ENCODE assay signal across 7 mouse cellular contexts in the genomic region with DNA sequence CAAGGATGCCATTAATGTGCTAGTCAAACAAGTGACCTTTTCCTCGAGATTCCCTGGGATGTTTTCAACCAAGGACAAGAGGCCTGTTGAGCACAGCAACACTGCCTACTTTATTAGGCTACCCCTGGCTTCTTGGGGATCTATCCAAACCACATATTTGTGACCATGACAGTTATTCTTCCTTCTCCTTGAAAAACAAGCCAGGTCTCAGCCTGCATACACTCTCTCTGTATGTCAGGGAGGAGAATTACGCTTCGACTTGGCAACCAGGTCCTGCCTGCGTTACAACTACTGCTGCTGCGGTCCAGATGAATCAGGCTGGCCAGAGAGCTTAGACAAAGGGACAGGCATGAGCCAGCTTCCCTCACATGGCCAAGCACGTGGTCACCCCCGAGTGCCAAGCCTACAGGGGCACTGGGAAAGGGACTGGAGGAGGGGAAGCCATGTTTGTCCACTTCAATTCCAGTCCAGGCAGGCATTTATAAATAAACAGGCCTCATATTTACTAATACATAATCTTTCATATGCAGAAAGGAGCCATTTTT.
DNase-seq lines count a peak whose midpoint lies in the region; TF ChIP-seq lines count a peak whose summit lies in the region.

No protein-coding gene starts in this region.

- H3K4me3 ChIP-seq in lung, adult 2 months (replicated peaks; ENCODE audit: extremely low read depth, low read depth, low read length), result no peak overlapping the region
- H3K4me3 ChIP-seq in thymus, adult 2 months (ENCODE audit: control insufficient read depth, insufficient read depth, low read length), result no peak overlapping the region

- H3K36me3 ChIP-seq in thymus, adult 2 months (ENCODE audit: control insufficient read depth, insufficient read depth, low read length), result no peaks in the 10 kb centered on the region

- intact Hi-C loops in heart, postnatal 36 days (cut with DNase I), result no loop called here
- intact Hi-C loops in left cerebral cortex, postnatal 36 days (cut with DNase I), result no loop called here

- H3K27me3 ChIP-seq in thymus, adult 2 months (ENCODE audit: control insufficient read depth, insufficient read depth, low read length), result no peaks in the 10 kb centered on the region

- no peaks in the 10 kb centered on the region for H3K4me1 ChIP-seq in lung, adult 2 months (ENCODE audit: control insufficient read depth, insufficient read depth, low read length)
- H3K4me1 ChIP-seq in thymus, adult 2 months (replicated peaks; ENCODE audit: control insufficient read depth, insufficient read depth, low read length), result no peaks in the 10 kb centered on the region

- H3K27ac ChIP-seq in thymus, adult 2 months (ENCODE audit: control insufficient read depth, insufficient read depth, low read length), result no peak overlapping the region

- WGBS in lung, adult 2 months, result 68% methylated on average over 7 of the region's 7 CpGs
- 84% methylated on average over 7 of the region's 7 CpGs for WGBS in thymus, adult 2 months

- TF ChIP-seq CTCF in lung, adult 2 months (IDR thresholded peaks at IDR 0.05; ENCODE audit: insufficient read depth, low read length), result no peak
- TF ChIP-seq CTCF in thymus, adult 2 months (IDR thresholded peaks at IDR 0.05; ENCODE audit: borderline replicate concordance, control insufficient read depth, extremely low read depth, insufficient read depth, low read length, poor library complexity), result no peak

- peak; percentile 72 for DNase-seq in lung, postnatal 10 days
- DNase-seq in lung, adult 2 months, result no peak
- DNase-seq in cerebellum, adult 18-20 months, result peak; percentile 8 to 11
- DNase-seq in heart, postnatal 36 days, result peak; percentile 65 to 66
- DNase-seq in left cerebral cortex, postnatal 36 days (ENCODE audit: low spot score in 2 of 2), result peak; percentile 22 to 28
- no peak for DNase-seq in liver
- no peak for DNase-seq in thymus, adult 2 months

- no peak for TF ChIP-seq POLR2A in lung, adult 2 months (IDR thresholded peaks at IDR 0.05; ENCODE audit: borderline replicate concordance, extremely low read depth, low read depth, low read length)
- no peak for TF ChIP-seq POLR2A in thymus, adult 2 months (IDR thresholded peaks at IDR 0.05; ENCODE audit: control insufficient read depth, extremely low read depth, insufficient read depth, low read length, poor library complexity)

Comparison
In these comparisons a context has a peak if more than half of its experiments do, and no peak if none do; other contexts are left out.
1. DNase-seq: peak in lung, postnatal 10 days (single experiment), cerebellum, adult 18-20 months (2 of 2), heart, postnatal 36 days (2 of 2) and left cerebral cortex, postnatal 36 days (2 of 2); none in lung, adult 2 months (single experiment), liver (single experiment) and thymus, adult 2 months (single experiment).